Mouse (Mus musculus) cortical plate, adult 2 months (tissue): Measurements from ENCODE around the gene Id3. TPM values are rescaled to one million over a fixed set of nuclear protein-coding genes. Genes with fewer than 3 reads are reported as not detected.
"Not testable (repeated sequence)": the region's sequence is repeated elsewhere in the genome, so short reads cannot be mapped to it uniquely, and the experiment has no call there.

Experiments used
- H3K27ac ChIP-seq: fragments of 200-500 bp; 2 replicates; pipeline ENCODE4 v1.5.1; 2012; ENCODE audit warnings: low read length, control low read depth, inconsistent platforms; ENCODE audit not compliant: insufficient read depth
- H3K4me1 ChIP-seq: fragments of 200-500 bp; 2 replicates; pipeline ENCODE4 v1.6.1; 2011; ENCODE audit warnings: low read length; ENCODE audit not compliant: control insufficient read depth, insufficient read depth
- H3K4me3 ChIP-seq: fragments of 200-500 bp; 2 replicates; pipeline ENCODE4 v1.5.1; 2011; ENCODE audit warnings: mild to moderate bottlenecking, low read length, control low read depth; ENCODE audit not compliant: insufficient read depth
- CTCF ChIP-seq: fragments of 200-500 bp; IDR thresholded peaks from 2 replicates; pipeline ENCODE4 v1.5.1; 2011; ENCODE audit warnings: mild to moderate bottlenecking, control low read depth, low read length; ENCODE audit not compliant: insufficient read depth; ENCODE audit errors: extremely low read depth
- POLR2A ChIP-seq: fragments of 200-500 bp; IDR thresholded peaks from 2 replicates; pipeline ENCODE4 v1.6.1; 2011; ENCODE audit warnings: mild to moderate bottlenecking, low read length, control low read depth; ENCODE audit not compliant: insufficient read depth; ENCODE audit errors: extremely low read depth
- polyA plus RNA-seq: library from polyadenylated mRNA; depleted of rRNA; stranded (reverse); fragments of >200 nt; gene quantifications from 2 replicates; pipeline ENCODE4 v1.2.3, GENCODE M21; 2012; rRNA removed

The Id3 gene
- polyA plus RNA-seq = 75.7 and 82.9 TPM in 2 replicates

- H3K4me1 ChIP-seq = peaks cover 4% of the 10 kb centered on the region
- peak; percentile 98 for TF ChIP-seq POLR2A
- no peak for TF ChIP-seq CTCF
- peak within 1 kb of the TSS; percentile 70 for H3K4me3 ChIP-seq
- peak within 1 kb of the TSS; percentile 99 for H3K27ac ChIP-seq
These were observed at the start of gene Id3 for GRCm38 (mm10) chr4:136143193-136143976. Gene Id3, plus strand, starts transcription at chr4:136143497.

GRCm38 (mm10) chr4:136094519-136095219, 48.6 kb upstream of the Id3 start:
- Histone ChIP-seq H3K4me1 (no peaks in the 10 kb centered on the region), H3K4me3 (no peak overlapping the region), H3K27ac (peak overlapping the region; percentile 19; the same call in 1 of the 2 replicates)
- no peak for TF ChIP-seq POLR2A
- TF ChIP-seq CTCF = no peak

DNA sequence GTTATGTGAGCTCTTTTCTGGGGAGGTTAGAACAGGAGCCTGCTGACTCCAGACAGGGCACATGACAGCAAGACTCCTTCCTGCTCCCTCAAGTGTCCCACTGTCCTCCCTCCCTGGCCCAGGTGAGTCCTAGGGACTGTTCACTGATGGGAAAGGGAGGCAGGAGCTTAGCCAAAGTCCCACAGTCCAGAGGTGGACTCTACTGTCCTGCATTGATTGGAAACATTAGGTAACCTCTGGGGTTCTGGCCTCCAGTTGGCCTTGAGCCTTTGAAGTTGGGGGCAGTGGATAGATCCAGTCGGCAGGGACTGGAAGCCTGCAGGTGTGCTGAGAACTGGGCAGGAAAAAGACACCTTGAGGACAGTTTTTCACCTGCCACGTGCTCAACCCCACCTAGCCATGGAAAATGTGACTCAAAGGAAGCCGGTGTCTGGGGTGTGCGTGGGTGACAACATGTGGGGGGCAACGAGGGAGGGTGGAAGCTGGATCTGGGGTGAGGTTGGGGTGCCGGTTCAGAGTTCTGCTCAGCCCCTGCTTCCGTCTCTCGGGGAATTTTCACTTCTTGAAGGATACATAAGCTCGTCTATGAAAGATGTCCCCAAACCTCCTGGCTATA, 47.7 kb upstream of the Id3 start:
- Histone ChIP-seq H3K4me3 (no peak overlapping the region), H3K27ac (no peak overlapping the region), H3K4me1 (no peaks in the 10 kb centered on the region)
- TF ChIP-seq CTCF = no peak

DNA sequence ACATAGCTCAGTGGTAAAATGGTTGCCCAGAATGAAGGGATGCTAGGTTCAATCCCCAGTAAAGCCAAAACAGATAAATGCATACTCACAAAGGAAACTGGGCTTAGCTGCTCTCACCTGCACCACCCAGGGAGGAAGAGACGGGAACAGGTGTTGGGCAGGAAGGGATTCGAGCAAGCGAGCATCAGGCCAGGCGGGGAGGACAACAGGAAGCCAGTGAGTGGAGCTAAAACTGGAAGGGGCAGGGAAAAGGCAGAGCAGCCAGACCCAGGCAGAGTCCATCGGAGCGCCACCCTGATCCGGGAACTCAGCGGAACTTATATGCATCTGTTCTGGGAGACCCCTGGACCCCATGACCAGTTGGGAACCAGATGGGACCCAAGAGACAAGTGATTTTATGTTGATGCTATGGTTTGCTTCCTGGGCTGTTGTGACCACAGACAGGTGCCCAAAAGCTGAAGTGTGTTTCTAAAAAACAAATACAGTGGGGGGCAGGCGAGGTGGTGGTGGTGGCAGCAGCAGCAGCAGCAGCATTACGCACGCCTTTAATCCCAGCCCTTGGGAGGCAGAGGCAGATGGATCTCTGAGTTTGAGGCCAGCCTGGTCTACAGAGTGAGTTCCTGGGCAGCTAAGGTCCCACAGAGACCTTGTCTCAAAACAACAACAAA, 46.7 kb upstream of the Id3 start:
- Histone ChIP-seq H3K27ac (no peak overlapping the region), H3K4me3 (no peak overlapping the region), H3K4me1 (no peaks in the 10 kb centered on the region)
- no peak for TF ChIP-seq CTCF
- no peak for TF ChIP-seq POLR2A

- no peak overlapping the region for H3K4me3 ChIP-seq
- TF ChIP-seq CTCF = no peak
- no peak for TF ChIP-seq POLR2A
- no peaks in the 10 kb centered on the region for H3K4me1 ChIP-seq
- H3K27ac ChIP-seq = no peak overlapping the region
These were observed 44.9 kb upstream of the Id3 start for GRCm38 (mm10) chr4:136098446-136098845.

- Histone ChIP-seq H3K27ac (no peak overlapping the region), H3K4me1 (no peaks in the 10 kb centered on the region), H3K4me3 (no peak overlapping the region)
- TF ChIP-seq CTCF (no peak), POLR2A (no peak)
These were observed 42.8 kb upstream of the Id3 start for GRCm38 (mm10) chr4:136100396-136101070.

DNA sequence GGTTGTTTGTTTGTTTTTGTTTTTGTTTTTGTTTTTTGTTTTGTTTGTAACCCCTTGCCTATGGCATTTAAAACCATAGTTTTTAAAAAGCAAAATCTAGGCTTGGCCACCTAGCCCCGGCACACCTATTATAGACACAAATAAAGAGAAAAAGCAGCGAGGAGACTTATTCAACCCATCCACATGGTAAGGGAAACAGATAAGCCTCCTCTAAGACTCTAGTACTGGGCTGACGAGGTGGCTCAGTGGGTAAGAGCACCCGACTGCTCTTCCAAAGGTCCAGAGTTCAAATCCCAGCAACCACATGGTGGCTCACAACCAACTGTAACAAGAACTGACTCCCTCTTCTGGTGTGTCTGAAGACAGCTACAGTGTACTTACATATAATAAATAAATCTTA, 41.5 kb upstream of the Id3 start:
- H3K4me3 ChIP-seq, H3K4me1 ChIP-seq, H3K27ac ChIP-seq: not testable (repeated sequence)

- TF ChIP-seq POLR2A (no peak), CTCF (no peak)
- Histone ChIP-seq H3K27ac (peak overlapping the region; percentile 10; the same call in 1 of the 2 replicates), H3K4me1 (no peaks in the 10 kb centered on the region), H3K4me3 (no peak overlapping the region)
These were observed 38.5 kb upstream of the Id3 start for GRCm38 (mm10) chr4:136104590-136105337.

DNA sequence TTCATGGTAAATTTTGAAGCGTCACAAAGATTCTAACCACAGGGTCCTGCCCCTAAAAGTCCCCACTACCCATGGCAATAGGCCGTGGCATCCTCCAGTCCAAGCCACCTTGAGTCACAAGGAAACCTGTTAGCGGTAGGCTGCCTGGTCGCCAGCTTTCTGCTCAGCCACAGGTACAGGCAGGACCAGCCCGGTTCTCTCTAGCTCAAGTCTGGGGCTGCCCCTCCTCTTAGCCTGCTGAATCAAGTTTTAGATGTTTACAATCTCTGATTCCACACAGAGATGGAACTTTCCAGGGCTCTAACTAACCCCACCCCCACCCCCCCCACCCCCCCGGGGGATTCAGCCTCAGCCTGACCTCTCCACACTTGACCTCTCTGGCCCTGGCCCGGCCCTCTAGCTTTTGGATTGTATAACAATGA, 36.4 kb upstream of the Id3 start:
- no peak overlapping the region for H3K4me3 ChIP-seq
- H3K27ac ChIP-seq = no peak overlapping the region
- TF ChIP-seq CTCF (no peak), POLR2A (no peak)
- no peaks in the 10 kb centered on the region for H3K4me1 ChIP-seq
